Mouse (Mus musculus) c-Kit-negative CD71-positive TER-119-positive erythroid progenitor cells, embryonic 14.5 days (primary cell): ENCODE results near the gene Efcab2.

Experiments
- DNase-seq: peaks from one replicate; pipeline ENCODE4 v3.0.0-alpha.2; 2013; ENCODE audit warnings: low read depth, low spot score

The Efcab2 gene

DNA sequence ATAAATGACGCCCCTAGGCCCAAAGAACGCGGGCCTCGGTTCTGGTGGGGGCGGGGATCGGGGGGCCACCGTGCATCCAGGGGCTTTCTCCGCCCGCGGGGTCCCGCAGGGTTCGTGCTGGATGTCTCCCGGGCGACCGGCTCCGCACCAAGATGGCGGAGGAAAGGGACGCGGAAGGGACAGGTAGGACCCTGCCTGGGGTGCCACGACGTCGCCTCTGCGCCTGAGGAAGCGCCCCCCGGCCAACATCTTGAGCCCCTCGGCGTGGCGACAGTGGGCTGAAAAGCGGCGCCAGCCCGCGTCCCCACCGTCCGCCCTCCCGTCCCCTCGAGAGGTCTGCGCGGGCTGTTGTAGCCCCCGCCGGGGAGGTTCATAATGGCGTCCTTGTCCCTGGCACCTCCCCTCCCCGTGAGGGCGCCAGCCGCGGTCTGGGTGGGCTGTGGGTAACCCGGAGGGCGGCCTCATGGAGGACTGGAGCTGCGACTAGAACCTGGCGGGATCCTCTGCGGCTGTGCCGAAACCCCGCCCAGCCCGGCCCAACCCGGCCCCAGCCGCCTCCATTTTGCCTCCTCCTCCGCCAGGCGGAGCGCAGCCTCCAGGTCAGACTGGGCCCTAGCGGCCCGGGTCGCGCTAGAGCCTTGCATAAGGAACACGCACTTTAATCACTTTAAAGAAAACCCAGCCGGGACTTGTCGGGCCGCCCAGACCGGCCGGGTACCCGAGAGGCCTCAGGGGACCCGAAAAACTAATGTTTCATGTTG, at the start of gene Efcab2:
Gene Efcab2 (plus strand): TSS at position 135 of the 761 bp plus-strand sequence.
- peak; percentile 80 for DNase-seq

DNA sequence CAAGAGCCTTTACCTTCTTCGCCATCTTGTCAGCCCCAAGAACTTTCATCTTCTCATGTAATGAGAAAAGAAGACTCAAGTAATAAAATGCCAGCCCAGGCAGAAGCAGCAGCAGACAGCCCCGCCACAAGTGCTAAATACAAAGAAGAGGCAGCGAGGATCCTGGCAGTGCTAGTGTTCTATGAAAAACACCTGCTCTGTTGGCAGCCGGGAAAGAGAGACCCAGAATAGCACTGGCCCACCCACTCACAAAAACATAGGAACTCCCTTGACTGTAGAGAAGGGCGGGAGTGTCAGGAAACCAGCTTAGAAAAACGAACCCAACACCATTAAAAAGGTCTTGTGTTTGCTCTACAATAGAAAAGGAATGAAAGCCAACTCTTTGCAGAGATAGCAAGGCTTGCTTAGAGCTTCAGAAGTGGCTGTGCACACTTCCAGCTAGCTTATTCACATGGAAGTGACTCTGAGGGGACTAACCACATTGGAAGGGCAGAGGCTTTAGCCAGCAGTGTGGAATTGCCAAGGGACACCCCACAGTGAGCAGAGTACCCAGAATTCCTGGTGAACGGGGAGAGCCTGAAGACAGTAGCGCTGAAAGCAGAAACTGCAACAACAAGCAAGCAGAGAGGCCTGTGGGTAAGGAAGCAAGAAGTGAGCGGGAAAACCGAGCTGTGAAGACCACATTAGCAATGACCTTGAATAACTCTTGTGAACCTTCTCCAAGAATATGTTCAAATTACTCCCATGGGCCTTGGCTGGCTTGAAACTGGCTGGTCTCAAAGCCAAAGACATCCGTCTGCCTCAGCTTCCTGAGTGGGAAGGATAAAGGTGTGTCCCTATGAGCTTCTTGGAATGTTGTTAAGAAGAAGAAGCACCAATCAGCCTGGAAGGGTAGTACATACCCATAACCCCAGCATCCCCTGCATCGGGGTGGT, 47.8 kb upstream of the Efcab2 start:
- no peak for DNase-seq

DNA sequence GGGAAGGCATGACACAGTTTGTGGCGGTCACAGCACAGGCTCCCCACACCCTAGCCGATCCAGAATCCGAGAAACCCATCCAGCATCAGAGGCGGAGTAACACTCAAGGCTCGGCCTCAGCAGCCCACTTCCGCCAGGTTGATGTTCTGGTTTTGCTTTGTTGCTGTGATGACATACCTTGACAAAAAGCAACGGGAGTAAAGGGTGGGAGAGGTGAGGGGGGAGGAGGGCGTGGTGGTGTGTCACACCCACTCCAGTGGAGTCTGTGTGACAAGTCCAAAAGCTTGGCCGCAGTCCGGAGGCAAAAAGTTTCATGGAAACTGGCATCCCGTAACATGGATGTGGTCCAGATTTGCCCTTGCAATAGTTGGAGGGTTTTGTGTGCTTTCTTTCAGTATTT, 45.6 kb upstream of the Efcab2 start:
- no peak for DNase-seq

DNA sequence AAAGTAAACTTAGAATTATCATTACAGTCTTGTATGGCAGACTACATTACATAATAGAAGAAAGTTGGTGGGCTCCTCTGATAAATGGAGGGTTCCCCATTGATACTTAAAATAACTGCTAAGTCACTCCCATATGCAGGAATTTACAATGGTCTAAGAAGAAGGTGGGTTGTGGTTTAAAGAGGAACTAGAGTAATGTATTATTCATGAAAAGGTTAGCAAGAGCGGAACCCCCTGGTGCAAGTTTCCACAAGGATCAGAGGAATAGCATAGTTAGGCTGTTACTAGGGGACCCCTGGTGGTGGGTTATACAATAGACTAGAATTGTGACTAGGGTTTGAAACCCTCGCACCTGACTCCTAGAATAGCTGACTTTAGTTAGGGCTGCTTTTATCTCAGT, 45.2 kb upstream of the Efcab2 start:
- DNase-seq, result no peak

DNA sequence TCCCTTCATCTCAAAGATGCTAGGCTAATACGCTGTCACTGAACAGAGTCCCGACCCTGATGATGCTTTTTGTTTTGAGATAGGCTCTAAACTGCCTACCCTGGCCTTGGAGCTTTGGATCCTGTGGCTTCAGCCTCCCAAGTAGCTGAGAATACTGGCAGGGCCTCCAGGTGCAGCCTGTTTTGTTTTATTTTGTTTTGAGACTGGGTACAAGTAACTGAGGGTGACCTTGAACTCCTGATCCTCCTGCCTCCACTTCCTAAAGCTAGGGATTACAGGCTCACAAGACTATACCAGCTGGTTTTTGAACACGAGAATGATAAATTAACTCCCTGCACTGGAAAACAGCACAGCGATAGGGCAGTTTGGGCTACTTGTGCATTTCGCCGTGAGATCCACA, 40.7 kb upstream of the Efcab2 start:
- DNase-seq, result no peak

DNA sequence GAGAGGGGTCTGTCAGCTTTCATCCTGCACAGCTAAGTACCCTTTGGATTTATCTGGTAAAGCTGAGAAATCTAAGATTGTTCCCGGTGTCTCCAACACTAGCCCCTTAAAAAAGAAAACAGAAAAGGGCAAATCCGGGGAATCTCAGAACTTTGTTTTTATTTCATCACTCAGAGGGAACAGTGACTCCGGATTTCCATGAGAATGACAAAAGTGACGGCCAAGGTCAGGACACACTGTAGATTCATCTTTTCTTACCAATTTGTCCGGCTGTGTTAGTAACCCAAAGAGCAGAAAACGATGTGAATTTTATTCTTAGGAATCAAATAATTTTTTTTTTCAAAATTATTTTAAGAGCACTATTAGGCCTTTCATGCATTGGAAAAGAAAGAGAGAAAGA, 37.8 kb upstream of the Efcab2 start:
- no peak for DNase-seq

DNA sequence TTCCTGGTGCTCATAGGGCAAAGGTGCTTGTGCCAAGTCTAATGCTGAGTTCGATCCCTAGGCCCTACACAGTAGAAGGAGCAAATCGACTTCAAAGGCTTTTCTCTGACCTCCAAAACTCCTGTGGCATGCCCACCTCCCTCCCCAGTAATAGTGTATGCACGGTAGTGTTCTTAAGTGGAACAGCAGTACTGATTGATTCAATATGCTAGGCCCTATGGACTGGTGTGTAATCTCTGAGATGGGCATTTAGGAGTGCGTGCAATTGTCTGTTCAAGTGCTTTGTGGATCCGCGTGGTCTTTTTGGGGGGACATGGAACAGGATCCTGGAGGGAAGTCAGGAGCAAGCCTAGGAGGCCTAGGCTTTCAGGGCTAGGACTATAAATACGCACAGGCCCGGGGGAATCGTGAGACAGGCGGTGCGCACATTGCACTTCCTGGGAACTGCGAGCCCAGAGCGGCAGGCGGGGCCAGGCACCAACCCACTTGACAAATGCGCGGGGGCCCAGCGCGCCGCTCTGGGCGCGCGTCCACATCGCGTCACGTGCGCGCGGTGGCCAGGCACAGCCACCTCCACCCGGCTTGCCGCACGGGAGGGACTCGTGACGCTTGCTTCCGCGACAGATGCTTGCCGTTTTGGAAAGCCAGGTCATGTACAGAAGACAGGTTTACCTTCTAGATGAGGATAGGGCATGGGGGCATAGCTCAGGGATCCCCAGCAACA, 37.2 kb upstream of the Efcab2 start:
- peak; percentile 43 for DNase-seq

DNA sequence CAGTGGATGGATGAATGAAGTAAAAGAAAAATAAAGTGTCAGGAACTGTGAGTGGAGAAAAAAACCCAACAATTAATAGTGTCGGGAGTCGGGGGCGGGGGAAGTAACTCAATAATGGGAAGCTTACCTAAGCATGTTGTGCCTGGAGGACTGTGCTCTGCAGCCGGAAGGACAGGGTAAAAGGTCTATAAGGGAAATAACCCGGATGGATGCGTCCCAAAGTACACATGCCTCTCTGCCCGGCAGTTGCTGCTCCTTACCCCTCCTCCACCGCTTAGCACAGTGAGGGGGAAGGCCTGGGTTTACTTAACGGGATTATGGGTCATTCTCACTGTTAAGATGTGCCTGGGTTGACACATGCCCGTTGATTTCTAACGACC, 36.6 kb upstream of the Efcab2 start:
- DNase-seq, result no peak

DNA sequence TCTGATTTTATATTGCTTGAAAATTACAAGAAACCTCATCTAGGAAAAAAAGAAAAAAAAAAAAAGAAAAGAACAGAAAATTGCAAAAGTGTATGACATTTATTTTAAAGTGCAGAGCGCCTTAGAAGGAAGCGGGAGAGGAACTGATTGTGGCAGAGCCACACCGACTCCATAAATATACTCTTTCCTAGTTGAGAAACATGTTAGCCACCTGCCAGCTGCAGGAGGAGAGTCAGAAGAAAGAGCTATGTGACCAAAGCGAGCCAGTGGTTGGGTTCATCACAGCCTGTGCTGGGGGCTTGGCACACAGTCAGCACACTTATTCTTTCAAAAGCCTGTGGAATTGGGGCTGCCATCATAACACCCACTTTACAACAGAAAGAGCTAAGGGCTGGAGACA, 33.2 kb upstream of the Efcab2 start:
- no peak for DNase-seq

DNA sequence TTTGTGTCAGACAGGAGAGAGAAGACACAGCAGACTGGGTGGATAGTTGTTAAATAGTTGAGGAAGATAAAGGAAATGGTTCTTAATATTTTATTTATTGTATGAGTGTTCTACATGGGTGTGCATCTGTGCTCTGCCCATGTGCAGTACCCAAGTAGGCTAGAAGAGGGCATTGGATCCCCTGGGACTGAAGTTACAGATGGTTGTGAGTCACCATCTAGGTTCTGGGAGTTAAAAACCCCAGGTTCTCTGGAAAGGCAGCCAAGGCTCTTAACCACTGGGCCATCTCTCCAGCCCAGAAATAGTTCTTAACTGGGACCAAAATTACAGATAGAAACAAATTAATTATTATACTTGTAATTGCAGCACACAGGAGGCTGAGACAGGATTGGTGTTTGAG, 30.5 kb upstream of the Efcab2 start:
- DNase-seq, result no peak

DNA sequence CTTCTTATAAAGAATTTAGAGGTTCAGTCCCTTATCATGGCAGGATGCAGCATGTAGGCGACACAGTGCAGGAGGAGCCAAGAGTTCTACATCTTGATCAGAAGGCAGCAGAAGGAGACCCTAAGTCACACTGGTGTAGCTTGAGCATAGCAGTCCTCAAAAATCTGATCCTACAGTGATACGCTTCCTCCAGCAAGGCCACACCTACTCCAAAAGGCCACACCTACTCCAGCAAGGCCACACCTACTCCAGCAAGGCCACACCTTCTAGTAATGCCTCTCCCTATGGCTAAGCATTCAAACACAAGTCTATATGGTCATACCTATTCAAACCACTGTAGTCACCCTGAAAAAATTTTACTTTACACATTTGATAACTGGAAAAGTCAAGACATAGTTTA, 29.8 kb upstream of the Efcab2 start:
- peak; percentile 32 for DNase-seq

DNA sequence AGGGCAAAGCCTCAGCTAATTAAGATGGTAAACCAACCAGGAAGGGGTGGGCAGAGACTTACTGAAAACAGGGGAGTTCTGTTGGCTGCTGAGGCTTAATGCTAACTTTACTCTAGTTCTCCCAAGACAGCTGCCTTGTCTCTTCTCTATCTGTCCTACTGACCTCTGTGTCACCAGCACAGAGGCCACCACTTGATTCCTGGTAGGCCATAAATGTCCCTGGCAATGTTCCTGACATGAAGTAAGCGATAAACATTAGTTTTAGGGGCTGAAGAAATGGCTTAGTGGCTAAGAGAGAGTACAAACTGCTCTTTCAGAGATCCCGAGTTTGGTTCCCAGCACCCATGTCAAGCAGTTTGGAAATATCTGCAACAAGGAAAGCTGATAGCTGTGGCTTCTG, 29.0 kb upstream of the Efcab2 start:
- no peak for DNase-seq

DNA sequence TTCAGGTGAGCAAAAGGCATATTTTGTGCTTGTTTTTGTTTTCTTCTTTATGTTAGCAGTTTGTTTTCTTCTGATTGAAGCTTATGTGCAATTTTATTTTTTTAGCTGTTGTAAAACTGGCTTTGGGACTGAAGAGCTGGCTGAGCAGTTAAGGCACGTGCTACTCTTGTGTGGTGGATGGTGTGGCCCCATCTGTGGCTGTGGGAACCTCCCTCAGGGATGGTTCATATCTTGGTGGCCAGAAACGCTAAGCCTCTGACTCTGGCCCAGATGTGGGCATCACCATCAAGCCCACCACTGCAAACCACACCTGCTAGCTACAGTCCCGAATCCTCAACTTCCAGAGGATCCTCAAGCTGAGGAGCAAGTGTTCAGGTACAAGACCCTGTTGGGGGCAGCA, 27.8 kb upstream of the Efcab2 start:
- DNase-seq, result no peak

DNA sequence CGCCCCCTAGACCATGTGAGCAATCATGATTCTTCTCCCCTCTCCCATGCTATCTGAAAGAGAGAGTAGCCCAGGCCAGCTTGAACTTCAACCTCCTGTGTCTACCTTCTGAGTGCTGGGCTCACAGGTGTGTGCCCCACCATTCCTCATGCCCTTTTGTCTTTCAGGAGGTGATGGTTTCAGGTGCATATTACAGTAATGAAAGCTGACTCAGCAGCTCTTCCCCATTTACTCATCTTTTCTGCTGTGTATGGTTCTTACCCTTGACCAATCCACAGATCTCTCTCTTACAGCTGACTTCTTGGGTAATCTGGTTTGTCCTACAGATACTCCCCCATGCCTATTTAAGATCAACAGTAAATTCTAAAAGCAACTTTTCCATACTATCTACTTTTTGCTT, 26.7 kb upstream of the Efcab2 start:
- no peak for DNase-seq

DNA sequence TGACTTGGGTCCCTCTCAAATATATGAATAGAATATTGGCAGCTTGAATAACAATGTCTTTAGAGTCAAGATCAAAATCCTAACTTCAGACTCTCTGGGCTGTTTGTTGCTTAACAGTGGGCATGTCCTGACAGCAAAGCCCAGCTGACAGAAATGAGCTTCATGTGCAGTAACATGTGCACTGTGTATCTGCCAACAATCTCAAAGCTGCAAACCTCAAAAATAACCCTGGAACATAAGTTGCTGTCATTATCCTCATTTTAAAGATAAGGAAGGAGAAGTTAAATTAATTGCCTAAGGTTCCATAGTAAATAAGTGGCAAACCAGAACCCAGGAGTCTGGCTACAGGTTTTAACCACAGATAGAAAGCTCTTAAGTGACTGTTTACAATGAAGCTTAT, 23.7 kb upstream of the Efcab2 start:
- DNase-seq, result no peak

DNA sequence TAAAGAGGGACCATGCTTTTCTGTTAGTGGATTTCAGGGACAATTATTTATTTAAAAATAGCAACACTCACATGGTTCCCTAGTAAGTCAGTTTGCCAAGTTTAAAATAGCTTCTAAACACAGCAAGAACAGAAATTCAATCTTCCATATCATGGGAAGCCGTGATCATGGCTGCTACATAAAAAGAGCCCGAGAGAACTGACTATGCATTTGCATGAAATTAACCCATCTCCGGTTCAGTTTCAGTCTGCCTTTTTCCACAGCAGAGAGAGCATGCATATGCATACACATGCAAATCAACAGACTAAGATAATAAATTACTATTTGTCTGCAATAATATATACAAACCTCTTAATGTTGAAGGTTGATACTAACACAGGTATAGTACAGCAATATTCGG, 17.1 kb upstream of the Efcab2 start:
- no peak for DNase-seq

DNA sequence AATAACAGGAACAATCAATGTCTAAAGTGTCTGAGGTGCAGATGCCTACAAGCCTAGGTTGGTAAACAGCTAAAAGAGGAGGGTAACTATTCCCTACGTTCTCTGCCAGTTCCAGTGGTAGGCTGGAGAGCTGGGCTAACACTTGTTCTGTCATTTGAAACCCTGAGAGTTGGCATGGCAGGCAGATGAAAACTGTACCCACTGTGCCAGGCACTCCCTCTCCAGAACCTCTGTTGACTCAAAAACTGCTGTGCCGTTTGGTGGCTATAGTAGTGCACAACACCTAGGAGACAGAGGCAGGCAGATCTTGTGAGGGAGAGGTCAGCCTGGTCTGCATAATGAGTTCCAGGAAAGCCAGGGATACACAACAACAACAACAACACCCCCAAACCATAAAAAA, 16.5 kb upstream of the Efcab2 start:
- DNase-seq, result no peak

DNA sequence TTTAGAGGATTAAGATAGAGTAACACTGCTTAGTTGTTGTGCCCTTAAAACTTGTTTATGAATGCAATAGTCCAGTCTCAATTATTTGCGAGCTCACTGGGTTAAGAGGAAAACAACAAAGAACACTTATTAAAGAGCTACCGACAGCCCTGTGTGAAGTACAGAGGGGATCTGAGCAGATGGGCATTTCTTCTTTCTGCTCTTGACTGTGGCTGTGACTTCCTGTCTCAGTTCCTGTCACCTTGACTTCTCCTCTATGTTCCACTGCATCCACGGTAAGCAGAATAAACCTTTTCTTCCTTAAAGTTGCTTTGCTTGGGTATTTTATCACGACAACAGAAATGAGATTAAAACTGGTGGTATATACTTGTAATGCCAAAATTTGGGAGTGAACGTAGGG, 12.9 kb upstream of the Efcab2 start:
- DNase-seq, result no peak

DNA sequence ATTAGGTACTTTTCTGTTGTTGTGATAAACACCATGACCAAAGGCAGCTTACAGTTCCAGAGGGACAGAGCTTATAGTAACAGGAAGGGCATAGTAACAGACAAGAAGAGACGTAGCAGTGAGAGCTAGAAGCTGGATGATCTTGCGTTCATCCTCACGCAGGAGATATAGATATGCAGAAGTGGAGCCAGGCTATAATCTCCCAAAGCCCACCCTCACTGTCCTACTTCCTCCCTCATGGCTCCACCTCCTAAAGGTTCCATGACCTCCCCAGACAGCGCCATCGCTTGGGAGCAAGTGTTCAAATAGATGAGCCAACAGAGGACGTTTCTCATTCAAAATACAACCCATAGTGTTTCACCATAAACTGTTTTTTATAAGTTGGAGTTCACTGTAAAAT, 10.8 kb upstream of the Efcab2 start:
- DNase-seq, result no peak

DNA sequence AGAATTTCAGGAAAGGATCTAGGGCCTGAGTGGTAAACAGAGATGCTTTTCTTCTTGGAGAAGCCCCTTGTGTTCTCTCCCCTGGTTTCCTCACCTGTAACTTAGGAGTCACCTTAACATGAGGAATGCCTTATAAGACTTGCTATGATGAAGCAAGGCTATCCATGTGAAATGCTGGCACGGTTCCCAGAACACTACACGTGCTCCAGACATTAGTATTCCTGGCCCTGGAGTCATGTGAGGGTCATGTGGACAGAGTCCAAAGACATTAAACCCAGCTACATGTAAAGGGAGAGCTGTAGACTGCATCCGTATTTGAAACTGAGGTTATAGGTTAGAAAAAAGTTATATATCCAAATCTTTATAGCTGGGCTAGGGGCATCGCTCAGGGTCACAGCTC, 9.5 kb upstream of the Efcab2 start:
- no peak for DNase-seq

DNA sequence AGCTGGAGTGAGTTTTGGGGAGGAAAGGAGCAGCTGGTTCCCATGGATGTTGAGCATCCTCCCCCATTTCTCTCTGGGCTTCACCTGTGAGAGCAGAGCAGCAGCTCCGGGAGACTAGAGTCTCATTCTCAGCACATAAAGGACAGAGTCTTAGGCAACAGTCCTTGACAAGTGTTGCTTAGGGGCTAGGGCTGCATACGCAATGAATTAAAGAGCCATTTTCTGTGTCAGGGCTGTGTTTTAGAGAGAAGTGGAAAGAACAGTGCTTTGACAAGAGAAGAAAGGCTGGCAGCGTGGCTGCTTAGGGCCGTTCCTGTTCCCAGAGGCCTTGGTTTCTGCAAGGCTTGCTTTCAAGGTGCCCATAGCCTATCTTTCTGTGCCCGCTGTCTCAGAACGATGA, 6.0 kb upstream of the Efcab2 start:
- no peak for DNase-seq

DNA sequence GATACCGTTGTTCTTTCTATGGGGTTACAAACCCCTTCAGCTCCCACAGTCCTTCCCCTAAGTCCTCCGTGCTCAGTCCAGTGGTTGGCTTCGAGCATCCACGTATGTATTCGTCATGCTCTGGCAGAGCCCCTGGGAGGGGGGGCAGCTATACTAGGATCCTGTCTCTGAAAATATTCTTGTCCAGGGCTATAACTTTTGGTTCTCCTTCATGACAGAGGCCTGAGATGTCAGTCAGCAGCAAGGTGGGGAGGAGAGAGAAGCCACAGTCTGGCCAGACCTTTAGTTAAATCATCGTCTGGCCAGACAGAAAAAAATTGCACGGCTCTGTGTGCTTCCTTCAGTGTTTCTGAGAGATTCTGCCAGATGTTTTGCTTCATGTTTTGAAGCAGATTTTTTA, 5.2 kb upstream of the Efcab2 start:
- no peak for DNase-seq
